Comparison of ENCODE assay signal across 8 mouse cellular contexts in genomic region chr4:132178630-132179059, GRCm38 (mm10). TPM values are rescaled to one million over a fixed set of nuclear protein-coding genes. Genes with fewer than 3 reads are reported as not detected.
DNase-seq lines count a peak whose midpoint lies in the region; ATAC-seq and TF ChIP-seq lines count a peak whose summit lies in the region.

No protein-coding gene starts in this region.

- no peak for TF ChIP-seq EP300 in MEL (IDR thresholded peaks at IDR 0.05; ENCODE audit: low read depth in 1 of 2, low read length in 2 of 2)

- no peak overlapping the region for H3K4me2 ChIP-seq in liver, embryonic 12.5 days

- peak; percentile 70 to 86 (median 86) for TF ChIP-seq CTCF in MEL (IDR thresholded peaks at IDR 0.05 in 2 of 3, conservative IDR thresholded peaks at IDR 0.05 in 1 of 3; ENCODE audit: control insufficient read depth in 1 of 3, insufficient read depth in 1 of 3, low read depth in 2 of 3, low read length in 3 of 3, poor library complexity in 1 of 3, severe bottlenecking in 1 of 3)
- TF ChIP-seq CTCF in thymus, adult 2 months (IDR thresholded peaks at IDR 0.05; ENCODE audit: borderline replicate concordance, control insufficient read depth, extremely low read depth, insufficient read depth, low read length, poor library complexity), result no peak

- no peak overlapping the region for H3K4me3 ChIP-seq in MEL (ENCODE audit: control insufficient read depth in 1 of 2, insufficient read depth in 1 of 2, low read depth in 2 of 2, low read length in 2 of 2)
- H3K4me3 ChIP-seq in liver, embryonic 12.5 days, result no peak overlapping the region
- H3K4me3 ChIP-seq in thymus, adult 2 months (ENCODE audit: control insufficient read depth, insufficient read depth, low read length), result no peak overlapping the region

- H3K9me3 ChIP-seq in MEL (replicated peaks; ENCODE audit: insufficient read depth, low read length), result no peaks in the 10 kb centered on the region
- no peaks in the 10 kb centered on the region for H3K9me3 ChIP-seq in liver, embryonic 12.5 days (replicated peaks)

- DNase-seq in 3134 (ENCODE audit: extremely low read depth, insufficient read length, low spot score), result peak; percentile 22
- peak; percentile 80 for DNase-seq in MEL (ENCODE audit: low read depth, low spot score)
- DNase-seq in cerebellum, postnatal 10 days, result peak; percentile 79 to 86
- peak; percentile 28 to 61 for DNase-seq in kidney, adult 8-10 months
- peak; percentile 75 for DNase-seq in neural tube, embryonic 10.5 days (ENCODE audit: extremely low spot score, low spot score)
- DNase-seq in thymus, adult 2 months, result peak; percentile 66

- peak; percentile 81 for TF ChIP-seq RAD21 in MEL (IDR thresholded peaks at IDR 0.05; ENCODE audit: low read depth, low read length)

- H3K4me1 ChIP-seq in MEL (ENCODE audit: control insufficient read depth in 1 of 2, insufficient read depth in 2 of 2, low read length in 2 of 2), result no peaks in the 10 kb centered on the region
- no peaks in the 10 kb centered on the region for H3K4me1 ChIP-seq in liver, embryonic 12.5 days
- H3K4me1 ChIP-seq in thymus, adult 2 months (replicated peaks; ENCODE audit: control insufficient read depth, insufficient read depth, low read length), result no peaks in the 10 kb centered on the region

- no peak overlapping the region for H3K27ac ChIP-seq in MEL (ENCODE audit: control insufficient read depth, low read depth, low read length)
- no peak overlapping the region for H3K27ac ChIP-seq in liver, embryonic 12.5 days
- H3K27ac ChIP-seq in thymus, adult 2 months (ENCODE audit: control insufficient read depth, insufficient read depth, low read length), result no peak overlapping the region

- H3K79me2 ChIP-seq in MEL (ENCODE audit: control insufficient read depth, insufficient read depth, low read length, poor library complexity), result no peaks in the 10 kb centered on the region

- 8% methylated on average over 10 of the region's 10 CpGs for WGBS in liver, embryonic 12.5 days (ENCODE audit: insufficient replicate concordance)
- 7% methylated on average over 10 of the region's 10 CpGs for WGBS in thymus, adult 2 months

- H3K27me3 ChIP-seq in MEL (ENCODE audit: control insufficient read depth in 1 of 2, insufficient read depth in 2 of 2, low read length in 2 of 2), result no peaks in the 10 kb centered on the region
- peaks cover 5% of the 10 kb centered on the region for H3K27me3 ChIP-seq in liver, embryonic 12.5 days (replicated peaks)
- no peaks in the 10 kb centered on the region for H3K27me3 ChIP-seq in thymus, adult 2 months (ENCODE audit: control insufficient read depth, insufficient read depth, low read length)

- ATAC-seq in granulocyte monocyte progenitor cell, adult 5-6 weeks (replicated peaks; ENCODE audit: poor library complexity, severe bottlenecking), result peak; percentile 73
- ATAC-seq in liver, embryonic 12.5 days, result peak; percentile 65

- no peak for TF ChIP-seq POLR2A in MEL (IDR thresholded peaks at IDR 0.05; ENCODE audit: control insufficient read depth in 1 of 2, insufficient read depth in 1 of 2, low read depth in 1 of 2, low read length in 2 of 2, poor library complexity in 1 of 2)
- no peak for TF ChIP-seq POLR2A in thymus, adult 2 months (IDR thresholded peaks at IDR 0.05; ENCODE audit: control insufficient read depth, extremely low read depth, insufficient read depth, low read length, poor library complexity)

- H3K36me3 ChIP-seq in MEL (ENCODE audit: control insufficient read depth in 1 of 2, insufficient read depth in 2 of 2, low read length in 2 of 2), result no peaks in the 10 kb centered on the region
- peaks cover 25% of the 10 kb centered on the region for H3K36me3 ChIP-seq in liver, embryonic 12.5 days
- H3K36me3 ChIP-seq in thymus, adult 2 months (ENCODE audit: control insufficient read depth, insufficient read depth, low read length), result no peaks in the 10 kb centered on the region

- H3K9ac ChIP-seq in MEL (ENCODE audit: control insufficient read depth, low read depth, low read length, poor library complexity, severe bottlenecking), result no peak overlapping the region
- H3K9ac ChIP-seq in liver, embryonic 12.5 days, result no peak overlapping the region

TF ChIP-seq in MEL, 35 proteins besides CTCF, POLR2A, EP300 and RAD21:
- TF ChIP-seq NRF1 (IDR thresholded peaks at IDR 0.05; ENCODE audit: insufficient read depth, low read depth, low read length, poor library complexity, severe bottlenecking), result 0 out of 2 replicates have a peak, but pooled peaks have one; percentile 16
- TF ChIP-seq SMC3 (IDR thresholded peaks at IDR 0.05; ENCODE audit: low read depth, low read length), result peak; percentile 68
- peak; percentile 73 for TF ChIP-seq ZC3H11A (IDR thresholded peaks at IDR 0.05; ENCODE audit: low read depth, low read length)
- no peak for TF ChIP-seq MAX (IDR thresholded peaks at IDR 0.05; ENCODE audit: low read length)

RNA-seq across cellular contexts. Expression of gene Ythdf2, which starts 33.5 kb away (rescaled TPM):
- total RNA-seq in MEL (2012; rRNA removed), result 78.2 and 80.4 TPM in 2 replicates
- 100 to 1,000 TPM; 103 to 979 TPM for polyA plus RNA-seq in MEL (2012; ENCODE audit: insufficient read depth in 1 of 2, insufficient read length in 2 of 2, low read depth in 1 of 2, low replicate concordance in 2 of 2, missing spikeins in 1 of 2)
- 55.2 and 65.3 TPM in 2 replicates for total RNA-seq in granulocyte monocyte progenitor cell, adult 5-6 weeks (2014; fragmentation: Nextera tagmentation)
- 63.6 and 81.8 TPM in 2 replicates for total RNA-seq in granulocyte monocyte progenitor cell, adult 5-6 weeks (2017)
- polyA plus RNA-seq in liver, embryonic 12.5 days (2016; fragmentation: Nextera tagmentation; extraction: Ambion mirVana), result 53.1 TPM in 2 replicates
- 36.0 and 36.3 TPM in 2 replicates for polyA plus RNA-seq in thymus, adult 2 months (2012; rRNA removed)

RNA-seq across cellular contexts. Expression of gene Oprd1, which starts 34.4 kb away (rescaled TPM):
- not detected in 2 replicates for total RNA-seq in MEL (2012; rRNA removed)
- under 1 TPM in 1 of 2 experiments, not detected in 1; 0.01 TPM for polyA plus RNA-seq in MEL (2012; ENCODE audit: insufficient read depth in 1 of 2, insufficient read length in 2 of 2, low read depth in 1 of 2, low replicate concordance in 2 of 2, missing spikeins in 1 of 2)
- total RNA-seq in granulocyte monocyte progenitor cell, adult 5-6 weeks (2014; fragmentation: Nextera tagmentation), result not detected in 2 replicates
- total RNA-seq in granulocyte monocyte progenitor cell, adult 5-6 weeks (2017), result not detected in 2 replicates
- polyA plus RNA-seq in liver, embryonic 12.5 days (2016; fragmentation: Nextera tagmentation; extraction: Ambion mirVana), result 0.24 and 0.39 TPM in 2 replicates
- polyA plus RNA-seq in thymus, adult 2 months (2012; rRNA removed), result 3.9 and 4.3 TPM in 2 replicates

Comparison
In these comparisons a context has a peak if more than half of its experiments do, and no peak if none do; other contexts are left out.
1. DNase-seq: peak in every context shown above with its lines; median percentile 82 in cerebellum, postnatal 10 days; 80 in MEL; 75 in neural tube, embryonic 10.5 days; 66 in thymus, adult 2 months; 44 in kidney, adult 8-10 months; 22 in 3134.